Mouse (Mus musculus) adrenal gland, adult (tissue): Measurements from ENCODE around the gene Adamtsl4.
"Not testable (repeated sequence)": the region's sequence is repeated elsewhere in the genome, so short reads cannot be mapped to it uniquely, and the experiment has no call there.

Experiments
- DNase-seq, 2 experiments: peaks; one replicate each; pipeline ENCODE4 v3.0.0; 2022 to 2023; ENCODE audit warnings: low spot score in 1 of 2; ENCODE audit not compliant: inconsistent age in 2 of 2

Adamtsl4 gene

DNA sequence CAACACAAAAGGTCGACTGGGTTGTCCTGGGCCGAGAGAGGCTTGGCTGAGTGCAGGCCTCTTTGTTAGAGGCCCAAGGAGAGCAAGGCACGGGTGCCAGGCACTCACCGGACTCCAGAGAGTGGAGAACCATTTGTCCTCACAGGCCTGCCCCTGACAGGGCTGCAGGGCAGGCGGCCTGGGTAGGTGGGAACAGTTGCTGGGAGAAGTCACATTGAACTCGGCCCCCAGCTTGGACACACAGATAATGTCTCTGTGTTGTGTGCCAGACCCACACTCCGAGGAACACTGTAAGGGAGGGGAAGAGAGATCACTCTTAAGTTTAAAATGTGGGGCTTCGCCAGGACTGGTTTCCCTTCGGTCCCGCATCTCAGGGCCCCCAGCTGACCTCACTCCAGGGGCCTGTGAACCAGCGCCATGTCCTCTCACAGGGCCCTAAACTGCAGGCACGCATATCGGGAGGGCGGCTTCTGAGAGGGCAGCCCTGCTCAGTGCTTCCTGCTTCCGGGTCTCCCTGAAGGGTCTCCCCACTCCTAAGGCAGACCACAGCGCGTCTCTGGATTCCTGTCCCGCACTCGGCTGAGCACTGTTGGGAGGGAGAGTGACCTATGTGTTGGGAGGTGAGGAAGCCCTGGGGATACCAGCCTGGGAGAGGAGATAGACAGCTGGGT lies 10.2 kb downstream of the Adamtsl4 start:
- no peak for DNase-seq

DNA sequence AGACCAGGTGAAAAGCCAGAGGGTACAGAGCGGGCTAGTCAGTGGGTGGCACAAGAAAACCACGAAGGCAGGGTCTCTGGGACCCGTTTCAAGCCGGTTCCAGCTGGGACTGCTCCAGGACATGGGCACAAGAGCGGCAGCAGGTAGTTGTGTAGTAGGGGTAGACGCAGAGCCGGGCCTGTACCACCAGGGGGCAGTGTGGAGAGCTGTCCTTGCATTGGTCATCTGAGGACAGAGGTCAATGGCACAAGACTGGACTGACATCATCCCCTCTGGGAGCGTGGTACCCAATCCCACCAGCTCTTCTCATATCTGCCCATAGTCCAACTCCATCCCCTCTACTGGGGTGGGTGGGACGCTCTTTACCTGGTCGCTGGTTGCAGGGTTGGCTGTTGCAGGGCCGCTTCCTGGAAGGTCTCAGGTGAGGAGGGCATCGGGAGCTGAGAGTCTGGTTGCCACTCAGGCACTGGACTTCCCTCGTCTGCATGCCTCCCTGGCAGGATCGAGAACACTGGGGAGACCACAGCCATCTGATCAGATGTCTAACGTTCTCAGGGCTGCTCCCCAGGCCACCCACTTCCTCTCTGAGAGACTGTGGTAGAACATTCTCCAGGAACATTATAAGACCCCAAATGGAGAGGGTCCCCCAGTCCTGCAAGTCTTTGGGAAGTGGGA lies 10.8 kb downstream of the Adamtsl4 start:
- peak; percentile 85 to 95 for DNase-seq

DNA sequence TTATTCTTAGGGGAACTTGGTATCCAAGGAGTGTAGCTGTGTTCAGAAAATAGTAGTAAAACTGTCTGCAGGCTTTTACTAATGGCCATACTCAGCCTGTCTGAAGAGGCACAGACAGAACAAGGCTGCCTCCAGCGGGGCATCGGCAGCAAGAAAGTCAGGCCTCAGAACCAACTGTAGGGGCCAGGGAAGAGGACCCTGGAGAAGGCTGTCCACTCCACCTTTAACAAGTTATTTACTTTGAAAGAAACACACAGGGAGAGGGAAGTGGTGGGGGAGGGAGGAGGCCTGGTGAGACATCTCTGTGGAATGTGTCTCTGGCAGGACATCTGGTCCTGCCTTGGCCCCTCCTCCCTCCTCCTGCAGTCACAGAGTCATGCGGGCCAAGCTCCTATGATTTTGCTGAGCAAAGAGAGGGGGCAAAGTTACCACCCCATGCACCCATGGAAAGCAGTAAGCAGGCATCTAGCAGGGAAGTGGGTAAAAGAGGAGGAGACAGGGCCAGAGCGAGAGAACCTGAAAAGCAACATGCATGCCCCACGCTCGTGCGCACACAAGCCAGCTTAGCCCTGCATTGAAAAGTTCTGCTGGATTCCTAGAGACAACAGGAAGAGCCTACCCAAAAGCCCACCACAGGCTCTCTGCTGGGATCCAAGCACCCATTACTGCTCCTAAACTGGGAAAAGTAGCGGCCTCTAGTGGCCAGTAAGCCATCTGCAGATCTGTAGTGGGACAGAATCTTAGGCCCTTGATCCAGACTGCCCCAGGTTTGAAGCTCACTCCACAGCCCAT lies 12.2 kb downstream of the Adamtsl4 start:
- DNase-seq = peak; percentile 88 to 95

DNA sequence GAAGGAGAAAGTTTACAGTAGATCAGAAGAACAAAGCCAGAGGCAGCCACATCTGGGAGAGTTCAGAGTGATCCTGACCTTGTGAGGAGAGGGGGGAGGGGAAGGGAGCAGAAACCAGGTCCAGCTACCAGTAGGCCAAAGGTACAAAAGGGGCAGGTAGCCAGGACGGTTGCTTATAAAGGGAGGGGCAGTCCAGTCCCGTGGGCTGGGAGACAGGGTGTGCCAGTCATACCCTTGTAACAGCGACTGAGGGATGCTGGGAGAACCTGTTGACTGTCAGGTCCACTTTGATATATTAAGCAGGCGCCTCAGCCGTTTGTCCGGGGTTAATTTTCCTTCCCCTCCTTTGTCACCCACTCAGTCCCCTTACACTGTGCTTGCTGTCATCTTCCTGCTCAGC lies 12.9 kb downstream of the Adamtsl4 start:
- DNase-seq = peak in 1 of 2 experiments; percentile 51

DNA sequence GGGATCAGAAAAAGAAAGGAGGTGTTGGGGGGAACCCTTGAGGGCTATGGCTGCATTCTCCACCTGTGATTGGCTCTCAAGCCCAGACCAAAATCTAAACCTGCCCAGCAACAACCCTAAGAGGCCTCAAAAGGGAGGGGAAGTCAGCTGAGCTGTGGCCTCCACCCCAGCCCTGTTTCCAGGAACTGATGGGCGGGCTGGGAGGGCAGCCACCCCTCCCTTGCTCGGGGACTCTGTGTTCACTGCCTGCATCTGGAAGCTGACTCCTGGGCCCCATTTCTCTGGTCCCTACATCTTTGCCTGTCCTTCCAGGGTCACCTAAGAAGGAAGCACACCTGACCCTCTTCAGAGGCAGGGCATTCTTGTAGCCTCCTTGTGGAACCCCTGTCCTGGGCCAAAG lies 13.5 kb downstream of the Adamtsl4 start:
- DNase-seq = peak; percentile 84 to 94

DNA sequence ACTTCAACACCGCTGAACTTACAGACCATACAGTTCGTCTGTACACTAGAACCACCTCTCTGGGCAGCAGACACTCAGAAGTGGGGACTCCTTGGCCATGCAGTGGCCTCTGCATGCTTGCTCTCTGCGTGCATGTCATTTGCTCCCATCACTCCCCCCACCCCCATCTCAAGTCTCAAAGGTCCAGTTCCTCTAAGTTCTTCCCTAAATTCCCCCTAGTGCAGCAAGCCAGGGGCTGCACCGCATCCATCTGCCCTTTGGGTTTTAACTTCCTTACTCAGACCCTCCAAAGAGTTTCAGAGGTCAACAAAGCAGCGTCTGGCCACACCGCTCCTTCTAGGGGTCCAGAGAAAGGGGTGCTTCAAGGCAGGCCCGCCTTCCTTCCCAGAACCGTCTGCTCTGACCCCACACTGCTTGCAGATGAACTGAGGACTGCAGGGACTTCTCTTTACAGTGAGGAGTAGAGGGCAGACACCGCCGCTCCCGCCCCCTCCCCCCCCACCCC lies 14.0 kb downstream of the Adamtsl4 start:
- peak; percentile 58 to 83 for DNase-seq

DNA sequence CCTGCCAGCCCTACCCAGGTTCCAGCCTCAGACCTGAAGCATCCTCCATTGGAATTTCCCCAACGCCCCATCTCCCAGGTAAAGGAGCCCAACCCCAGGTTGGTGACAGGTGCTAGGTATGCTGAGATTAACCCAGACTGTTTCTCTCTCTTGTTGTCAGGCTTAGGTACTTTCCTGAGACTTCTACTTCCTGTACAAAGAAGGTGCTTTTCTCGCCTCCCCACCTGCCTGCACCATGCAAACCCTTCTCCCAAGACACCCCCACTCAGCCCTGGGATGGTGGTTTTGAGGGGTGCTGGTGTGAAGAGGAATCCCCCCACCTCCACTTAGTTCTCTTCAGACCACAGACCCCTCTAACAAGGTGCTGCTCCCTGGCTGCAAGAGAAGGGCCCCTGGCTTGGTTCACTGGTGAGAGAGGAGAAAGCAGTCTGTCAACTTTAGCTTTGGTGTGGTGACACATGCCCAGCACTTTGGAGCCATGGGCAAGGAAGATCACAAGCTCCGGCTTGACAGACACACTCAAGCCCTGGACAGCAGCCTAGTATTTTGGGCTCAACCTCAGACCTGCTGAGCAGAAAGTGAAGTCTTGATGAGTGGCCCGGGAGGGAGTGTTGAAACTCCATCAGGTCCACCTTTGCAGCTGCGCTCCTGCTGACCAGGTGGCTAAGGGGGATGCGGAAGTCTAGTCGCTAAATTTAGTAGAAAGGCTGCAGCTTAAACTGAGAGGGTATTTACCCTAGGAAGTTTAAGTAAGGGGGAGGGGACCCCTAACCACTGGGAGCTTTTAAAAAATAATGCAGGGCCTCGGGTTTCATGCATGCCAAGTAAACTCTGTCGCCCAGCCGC lies 14.6 kb downstream of the Adamtsl4 start:
- DNase-seq = peak in 1 of 2 experiments; percentile 75

DNA sequence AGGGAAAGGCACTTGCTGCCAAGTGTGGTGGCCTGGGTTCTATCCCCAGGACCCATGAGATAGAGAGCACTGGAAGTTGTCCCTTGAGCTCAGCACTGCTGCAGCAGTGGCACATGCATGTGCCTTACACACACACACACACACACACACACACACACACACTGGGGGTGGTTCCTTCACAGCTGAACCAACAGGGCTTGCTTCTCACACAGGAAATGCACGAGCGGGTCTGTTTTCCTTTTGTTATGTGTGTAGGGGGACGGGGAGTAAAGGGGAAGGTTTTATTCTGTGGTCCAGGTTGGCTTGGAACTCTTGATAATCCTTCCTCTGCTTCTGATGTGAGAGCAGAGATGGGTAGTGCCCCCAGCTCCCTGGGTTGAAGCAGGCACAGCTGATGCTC lies 15.3 kb downstream of the Adamtsl4 start:
- no peak for DNase-seq

DNA sequence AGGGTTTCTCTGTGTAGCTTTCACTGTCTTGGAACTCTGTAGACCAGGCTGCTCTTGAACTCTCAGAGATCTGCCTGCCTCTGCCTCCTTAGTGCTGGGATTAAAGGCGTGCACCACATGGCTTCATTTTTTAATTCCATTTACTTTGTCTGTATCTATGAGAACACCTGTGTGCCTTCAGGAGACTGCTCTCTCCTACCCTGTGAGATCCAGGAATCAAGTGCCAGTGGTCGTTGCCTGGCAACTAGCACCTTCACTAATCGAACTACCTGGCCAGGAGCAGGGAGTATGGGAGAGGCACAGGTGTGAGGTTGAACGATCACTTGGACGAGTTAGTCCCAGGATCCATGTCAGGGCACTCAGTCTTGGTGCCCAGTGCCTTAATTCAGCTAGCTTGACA lies 16.5 kb downstream of the Adamtsl4 start:
- no peak for DNase-seq

DNA sequence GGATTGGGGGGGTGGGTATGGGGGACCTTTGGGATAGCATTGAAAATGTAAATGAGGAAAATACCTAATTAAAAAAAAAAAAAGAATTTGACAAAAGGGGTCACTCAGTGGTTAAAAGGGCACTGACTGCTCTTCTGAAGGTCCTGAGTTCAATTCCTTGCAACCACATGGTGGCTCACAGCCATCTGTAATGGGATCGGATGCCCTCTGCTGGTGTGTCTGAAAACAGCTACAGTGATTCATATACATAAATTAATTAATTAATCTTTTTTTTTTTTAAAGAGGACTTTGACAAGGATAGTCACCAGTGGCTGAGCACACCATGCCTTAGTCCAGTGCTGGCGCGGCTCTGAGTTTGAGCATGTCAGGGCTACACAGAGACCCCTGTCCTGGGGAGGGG lies 17.3 kb downstream of the Adamtsl4 start:
- not testable (repeated sequence) for DNase-seq

DNA sequence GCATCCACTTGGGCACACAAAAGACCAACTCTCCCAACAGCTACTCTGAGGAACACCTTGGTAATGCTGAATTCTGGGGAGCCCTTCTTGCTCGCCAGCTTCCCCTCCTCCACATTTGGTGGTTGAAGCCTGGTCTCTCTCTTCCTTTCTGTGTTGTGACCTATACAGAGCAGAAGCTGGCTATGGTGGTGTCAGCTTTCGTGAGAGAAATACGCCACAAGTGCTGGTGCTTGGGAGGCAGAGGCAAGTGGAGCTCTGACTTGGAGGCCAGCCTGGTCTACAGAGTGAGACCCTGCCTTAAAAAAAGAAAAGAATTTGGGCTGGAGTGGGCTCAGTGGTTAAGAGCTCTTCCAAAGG lies 18.4 kb downstream of the Adamtsl4 start:
- no peak for DNase-seq

DNA sequence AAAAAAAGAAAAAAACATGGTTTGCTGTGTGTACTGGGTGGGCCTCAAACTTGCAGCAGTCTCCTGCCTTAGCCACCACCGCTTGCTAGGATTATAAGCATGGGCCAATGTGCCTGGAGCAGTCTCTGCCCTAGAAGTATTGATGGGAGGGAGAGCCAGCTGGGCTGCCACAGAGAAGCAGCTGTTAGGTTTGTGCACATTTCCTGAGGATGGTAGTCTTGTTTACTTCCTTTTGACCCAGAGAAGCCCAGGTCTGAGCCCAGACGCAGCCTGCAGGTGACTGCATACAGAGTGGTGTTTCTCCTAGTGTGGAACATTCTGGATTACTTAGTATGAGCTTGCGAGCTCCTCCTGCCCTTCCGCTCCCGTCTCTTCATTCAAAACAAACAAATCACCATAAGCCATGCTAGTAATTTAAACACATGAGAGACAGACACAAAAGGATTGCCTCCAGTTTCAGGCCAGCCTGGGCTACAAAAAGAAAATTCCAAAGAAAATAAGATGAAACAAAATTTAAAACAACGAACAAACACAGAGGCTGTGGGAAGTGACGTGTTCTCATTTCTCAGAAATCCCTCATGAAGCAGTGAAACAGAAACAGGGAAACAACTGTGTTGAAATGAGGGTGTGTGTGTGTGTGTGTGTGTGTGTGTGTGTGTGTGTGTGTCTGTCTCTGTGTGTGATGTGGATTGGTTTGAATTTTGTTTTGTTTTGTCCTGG lies 19.0 kb downstream of the Adamtsl4 start:
- peak in 1 of 2 experiments; percentile 70 for DNase-seq

DNA sequence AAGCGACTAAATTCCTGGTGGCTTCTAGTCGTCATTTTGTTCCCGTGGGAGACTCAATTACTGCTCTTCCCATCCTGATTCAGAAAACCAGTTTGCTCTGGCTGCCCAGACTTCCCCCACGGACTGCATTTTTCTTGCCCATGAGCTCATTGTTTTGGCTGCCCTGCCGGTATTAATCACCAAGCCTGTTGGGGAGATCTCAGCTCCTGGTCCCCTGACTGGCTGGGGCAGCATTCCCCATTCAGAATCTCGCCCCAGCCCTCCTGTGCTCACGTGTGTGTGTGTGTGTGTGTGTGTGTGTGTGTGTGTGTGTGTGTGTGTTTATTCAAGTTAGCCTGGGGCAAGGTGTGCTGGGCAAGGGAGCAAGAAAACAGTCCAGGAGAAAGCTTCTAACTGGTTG lies 19.7 kb downstream of the Adamtsl4 start:
- peak in 1 of 2 experiments; percentile 84 for DNase-seq

DNA sequence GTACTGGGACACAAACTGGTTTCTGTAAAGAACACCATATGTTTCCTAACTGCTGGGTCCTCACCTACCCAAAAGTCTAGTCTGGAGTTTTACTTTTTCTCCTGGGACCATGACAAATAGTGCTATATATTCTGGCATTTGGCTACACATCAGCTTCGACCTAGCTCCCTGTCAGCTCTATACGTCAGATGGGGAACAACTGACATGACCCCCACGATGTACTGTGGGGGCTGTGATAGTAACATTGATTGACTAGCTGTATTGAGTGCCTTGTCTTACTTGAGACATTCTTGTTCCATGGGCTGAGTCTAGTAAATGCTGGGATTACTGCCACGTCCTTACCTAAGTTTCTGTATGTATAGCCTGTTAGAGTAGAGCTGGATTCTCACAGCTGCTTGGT lies 20.2 kb downstream of the Adamtsl4 start:
- no peak for DNase-seq

DNA sequence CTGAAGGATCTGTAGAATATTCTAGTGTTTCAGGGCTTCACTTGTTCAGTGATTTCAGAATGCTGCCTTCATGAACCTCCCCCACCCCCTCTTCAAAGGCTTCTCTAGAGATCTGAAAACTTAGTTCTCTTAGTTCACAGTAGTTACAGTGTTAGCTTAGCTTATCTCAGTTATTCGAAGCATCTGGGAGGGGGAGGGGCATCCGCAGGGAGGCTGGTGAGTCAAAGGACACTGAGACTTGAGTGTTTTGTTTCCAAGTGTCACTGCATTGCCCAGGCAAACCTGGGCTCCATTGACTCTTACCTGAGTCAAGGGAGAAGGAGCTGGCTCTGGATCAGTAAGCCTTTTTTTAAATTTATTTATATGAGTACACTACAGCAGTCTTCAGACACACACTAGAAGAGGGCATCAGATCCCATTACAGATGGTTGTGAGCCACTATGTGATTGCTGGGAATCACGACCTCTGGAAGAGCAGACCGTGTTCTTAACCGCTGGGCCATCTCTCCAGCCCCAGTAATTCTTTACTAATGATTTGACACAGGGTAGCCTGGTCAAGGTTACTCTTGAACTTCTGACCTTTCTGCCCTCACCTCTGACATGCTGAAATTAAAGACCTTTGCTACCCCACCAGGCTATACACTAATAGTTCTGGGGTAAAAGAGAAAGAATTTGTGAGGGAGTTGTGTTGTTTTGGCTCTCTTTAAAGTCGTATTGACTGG lies 21.4 kb downstream of the Adamtsl4 start:
- peak; percentile 84 to 92 for DNase-seq

DNA sequence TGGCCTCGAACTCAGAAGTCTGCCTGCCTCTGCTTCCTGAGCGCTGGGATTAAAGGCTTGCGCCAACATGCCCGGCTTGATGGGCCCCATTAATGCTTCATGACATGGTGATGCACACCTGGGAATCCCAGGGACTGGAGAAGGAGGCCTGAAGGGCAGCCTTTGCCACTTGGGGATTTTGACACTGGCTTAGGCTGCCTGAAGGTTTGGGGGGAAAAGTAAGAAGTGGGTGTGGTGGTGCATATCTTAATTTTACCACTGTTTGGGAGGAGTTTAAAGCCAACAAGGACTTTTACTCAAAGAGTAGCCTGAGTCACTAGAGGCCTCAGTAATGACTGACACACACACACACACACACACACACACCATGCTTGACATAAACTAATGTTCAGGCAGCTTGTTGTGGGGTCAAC lies 22.8 kb downstream of the Adamtsl4 start:
- peak in 1 of 2 experiments; percentile 77 for DNase-seq

DNA sequence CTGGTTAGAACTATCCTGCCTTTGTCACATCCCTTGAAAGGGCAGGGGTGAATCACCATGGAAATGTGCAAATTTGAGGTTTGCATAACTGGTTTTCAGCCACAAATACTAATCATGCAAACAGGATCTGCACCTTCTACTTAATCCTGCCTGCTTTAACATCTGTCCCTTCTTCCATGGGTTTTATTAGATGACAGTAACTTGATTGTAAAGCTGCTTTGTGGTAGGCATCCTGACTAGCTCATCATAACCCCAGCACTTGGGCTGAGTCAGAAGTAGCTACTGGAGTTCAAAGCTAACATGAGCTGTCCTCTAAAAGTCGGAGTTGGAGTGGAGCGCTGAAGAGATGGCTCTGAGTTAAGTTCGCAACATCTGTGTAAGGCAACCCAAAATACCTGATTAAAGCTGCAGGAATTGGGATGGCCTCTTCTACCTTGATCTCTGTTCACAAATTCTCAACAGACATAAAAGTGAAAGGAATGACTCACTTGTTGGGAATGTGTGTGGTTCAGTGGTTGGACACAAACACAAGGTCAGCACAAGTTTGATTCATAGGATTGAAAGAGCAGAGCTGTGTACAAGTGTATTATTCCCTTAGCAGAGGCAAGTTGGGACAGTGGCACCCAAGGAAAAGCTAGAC lies 23.6 kb downstream of the Adamtsl4 start:
- DNase-seq = peak; percentile 63 to 90

DNA sequence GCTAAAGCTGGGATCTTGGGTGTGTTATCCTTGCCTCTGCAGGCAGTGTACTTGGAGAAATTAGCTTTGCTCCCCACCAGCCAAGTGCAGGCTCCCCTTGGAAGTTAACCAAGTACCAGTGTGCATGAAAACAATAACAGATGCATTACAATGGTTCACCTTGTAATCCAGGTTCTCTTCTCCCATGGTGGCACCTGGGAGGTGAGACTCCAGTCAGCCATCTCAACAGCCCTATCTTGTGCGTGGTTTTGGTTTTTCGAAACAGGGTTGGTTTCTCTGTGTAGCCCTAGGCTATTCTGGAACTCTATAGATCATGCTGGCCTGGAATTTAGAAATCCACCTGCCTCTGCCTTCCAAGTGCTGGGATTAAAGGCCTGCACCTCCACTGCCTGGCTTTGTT lies 24.2 kb downstream of the Adamtsl4 start:
- peak in 1 of 2 experiments; percentile 72 for DNase-seq
